Mouse (Mus musculus): ENCODE data around the gene Klhl22.
"Not testable (repeated sequence)": the region's sequence is repeated elsewhere in the genome, so short reads cannot be mapped to it uniquely, and the experiment has no call there.

Gene Klhl22

DNA sequence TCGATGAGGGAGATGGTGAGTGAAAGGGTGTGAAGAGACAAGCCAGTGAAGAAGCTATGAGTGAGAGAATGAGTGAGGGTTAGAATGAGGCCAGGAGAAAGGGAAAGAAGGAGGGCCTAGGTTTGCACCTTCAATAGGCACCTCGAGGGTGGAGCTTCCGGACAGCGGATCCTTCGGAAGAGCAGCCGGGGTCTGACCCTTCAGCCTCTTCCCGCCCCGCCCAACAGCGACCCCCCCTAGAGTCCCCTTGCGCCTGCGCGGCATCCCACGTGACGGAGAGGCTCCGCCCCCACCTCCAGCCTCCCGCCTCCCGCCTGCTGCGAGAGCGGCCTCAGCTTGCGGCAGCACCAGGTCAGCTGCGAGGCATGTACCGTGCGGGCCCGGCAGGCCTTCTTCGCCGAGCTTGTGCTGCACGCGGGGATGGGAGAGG, at the start of gene Klhl22:
Gene Klhl22 (plus strand): TSS at position 275 of the 430 bp plus-strand sequence.
- DNase-seq (ENCODE audit: low spot score in 2 of 2): peak; percentile 87 to 90

DNA sequence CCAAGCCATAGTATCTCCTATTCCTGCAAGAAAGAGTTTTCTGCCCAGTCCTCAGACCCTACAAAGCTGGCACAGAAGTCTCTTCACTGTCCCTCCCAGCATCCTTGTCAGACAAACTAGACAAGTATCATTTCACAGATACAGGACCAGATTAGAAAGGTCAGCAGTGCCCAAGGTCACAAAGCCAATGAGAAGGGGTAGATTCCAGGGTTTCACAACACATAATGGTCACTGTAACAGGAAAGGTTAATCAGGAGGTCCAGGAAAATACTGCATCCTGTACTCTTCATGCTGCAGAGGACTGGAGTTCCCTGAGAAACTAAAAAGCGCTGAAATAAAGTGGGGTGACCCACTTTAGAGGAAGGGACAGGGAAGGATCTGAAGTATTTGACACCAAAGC, 41.6 kb upstream of the Klhl22 start:
- DNase-seq (ENCODE audit: low spot score in 2 of 2): no peak

DNA sequence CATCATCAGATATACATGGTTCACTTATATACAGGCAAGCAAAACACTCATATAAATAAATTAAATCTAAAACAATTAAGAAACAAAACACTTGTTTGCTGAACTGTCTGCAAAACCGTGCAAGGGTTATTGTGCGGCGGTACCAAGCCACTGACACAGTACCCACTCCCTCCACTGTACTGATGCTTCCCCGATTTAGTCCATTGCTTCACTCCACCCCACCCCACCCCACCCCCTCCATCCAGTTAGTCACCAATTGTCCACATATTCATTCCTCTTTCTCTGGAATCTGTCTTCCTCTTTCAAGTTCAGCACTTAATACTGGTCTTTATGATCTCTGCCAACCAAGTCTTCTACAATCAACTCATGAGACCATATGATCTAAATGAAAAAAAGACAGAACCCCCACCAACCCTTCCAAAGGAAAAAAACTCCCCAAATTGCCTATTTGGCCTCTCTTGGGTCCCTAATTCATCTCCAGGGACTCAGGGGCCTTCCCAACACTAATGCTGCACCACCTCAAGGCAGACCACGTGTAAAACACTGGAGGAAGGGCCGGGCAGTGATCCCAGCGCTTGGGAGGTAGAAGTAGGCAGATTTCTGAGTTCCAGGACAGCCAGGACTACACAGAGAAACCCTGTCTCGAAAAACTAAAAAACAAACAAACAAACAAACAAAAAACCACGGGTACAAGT, 38.2 kb upstream of the Klhl22 start:
- no peak for DNase-seq (ENCODE audit: low spot score in 2 of 2)

- peak; percentile 18 to 41 for DNase-seq (ENCODE audit: low spot score in 2 of 2)
These were observed 37.5 kb upstream of the Klhl22 start for GRCm38 (mm10) chr16:17721822-17722460.

DNA sequence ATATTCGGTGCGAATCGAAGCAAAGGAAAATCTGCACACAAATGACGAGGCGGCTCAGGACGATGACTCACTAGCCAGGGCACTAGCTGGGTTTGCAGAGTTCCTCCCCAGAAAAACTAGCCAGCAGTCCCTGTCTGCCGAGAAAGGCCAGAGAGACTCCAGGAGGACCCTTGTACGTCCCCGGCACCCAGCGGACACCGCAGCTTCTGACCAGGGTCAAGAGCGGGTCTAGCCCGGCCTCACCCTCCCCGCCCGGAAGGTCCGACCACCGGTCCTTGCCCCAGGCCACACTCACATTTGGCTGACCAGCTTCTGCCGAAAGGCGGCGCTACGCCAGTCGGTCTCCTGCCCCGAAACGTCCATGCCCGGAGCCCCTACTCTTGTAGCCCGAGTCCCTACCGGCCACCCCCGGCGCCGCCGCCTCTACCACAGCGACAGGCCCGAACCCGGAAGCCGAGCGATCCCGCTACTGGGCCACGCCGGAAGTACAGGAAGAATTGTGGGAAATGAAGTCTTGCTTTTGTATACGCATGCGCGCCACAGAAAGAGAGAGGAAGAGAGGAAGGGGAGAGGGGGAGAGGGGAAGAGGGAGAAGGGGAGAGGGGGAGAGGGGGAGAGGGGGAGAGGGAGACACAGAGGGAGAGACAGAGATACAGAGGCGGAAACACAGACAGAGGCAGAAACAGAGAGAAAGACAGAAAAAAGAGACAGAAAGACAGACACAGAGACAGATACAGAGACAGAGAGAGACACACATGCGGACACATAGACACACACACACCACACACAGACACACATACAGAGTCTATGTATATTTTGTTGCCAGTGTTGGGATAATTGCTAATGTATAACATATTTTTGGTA, 36.7 kb upstream of the Klhl22 start:
- DNase-seq (ENCODE audit: low spot score in 2 of 2): peak; percentile 89 to 94

DNA sequence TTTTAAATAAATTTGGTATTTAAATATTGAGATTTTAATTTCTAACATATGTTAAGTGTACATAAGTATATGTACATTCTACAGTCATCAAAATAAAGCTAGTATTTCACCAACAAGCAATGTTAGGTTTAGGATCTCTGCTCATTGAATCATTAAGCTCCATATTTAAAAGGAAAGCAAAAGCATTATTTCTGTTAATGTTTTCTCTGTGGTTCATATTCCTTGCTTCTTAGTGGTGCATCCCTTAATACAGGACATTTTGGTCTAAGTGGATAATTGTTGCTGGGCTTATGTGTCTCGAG, 36.1 kb upstream of the Klhl22 start:
- DNase-seq (ENCODE audit: low spot score in 2 of 2): no peak

DNA sequence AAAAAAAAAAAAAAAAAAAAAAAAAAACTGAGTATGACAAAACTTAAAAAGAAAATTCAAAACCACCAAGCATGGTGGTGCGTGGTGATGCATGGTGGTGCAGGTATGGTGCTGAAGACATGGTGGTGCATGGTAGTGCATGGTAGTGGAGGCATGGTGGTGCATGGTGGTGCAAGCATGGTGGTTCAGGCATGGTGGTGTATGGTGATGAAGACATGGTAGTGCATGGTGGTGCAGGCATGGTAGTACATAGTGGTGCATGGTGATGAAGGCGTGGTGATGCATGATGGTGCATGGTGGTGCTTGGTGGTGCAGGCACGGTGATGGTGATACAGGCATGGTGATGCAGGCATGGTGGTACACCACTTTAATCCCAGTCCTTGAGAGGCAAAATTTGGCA, 35.0 kb upstream of the Klhl22 start:
- no peak for DNase-seq (ENCODE audit: low spot score in 2 of 2)

DNA sequence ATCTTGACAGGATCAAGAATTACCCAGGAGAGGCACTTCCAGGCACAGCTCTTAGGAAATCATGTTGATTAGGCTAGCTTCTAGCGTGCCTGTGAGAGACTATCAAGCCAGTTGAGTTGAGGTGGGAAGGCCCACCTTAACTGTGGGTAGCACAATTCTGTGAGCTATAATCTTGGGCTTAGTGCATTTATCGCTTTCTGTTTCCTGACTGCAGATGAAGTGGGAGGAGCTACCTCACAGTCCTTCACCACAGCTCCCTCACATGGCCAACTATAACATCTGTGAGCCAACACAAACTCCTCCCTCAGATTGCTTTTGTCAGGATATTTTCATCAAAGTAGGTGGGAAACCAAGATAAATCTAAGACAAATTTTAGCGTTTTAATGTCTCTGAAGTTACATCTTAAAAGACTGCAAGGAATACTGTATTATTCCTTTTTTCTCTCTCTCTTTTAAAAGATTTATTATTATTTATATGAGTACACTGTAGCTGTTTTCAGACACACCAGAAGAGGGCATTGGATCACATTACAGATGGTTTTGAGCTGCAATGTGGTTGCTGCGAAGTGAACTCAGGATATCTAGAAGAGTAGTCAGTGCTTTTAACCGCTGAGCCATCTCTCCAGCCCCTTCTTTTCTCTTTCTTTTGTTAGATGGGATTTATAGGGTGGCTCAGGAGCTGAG, 32.1 kb upstream of the Klhl22 start:
- DNase-seq (ENCODE audit: low spot score in 2 of 2): peak; percentile 16 to 19

DNA sequence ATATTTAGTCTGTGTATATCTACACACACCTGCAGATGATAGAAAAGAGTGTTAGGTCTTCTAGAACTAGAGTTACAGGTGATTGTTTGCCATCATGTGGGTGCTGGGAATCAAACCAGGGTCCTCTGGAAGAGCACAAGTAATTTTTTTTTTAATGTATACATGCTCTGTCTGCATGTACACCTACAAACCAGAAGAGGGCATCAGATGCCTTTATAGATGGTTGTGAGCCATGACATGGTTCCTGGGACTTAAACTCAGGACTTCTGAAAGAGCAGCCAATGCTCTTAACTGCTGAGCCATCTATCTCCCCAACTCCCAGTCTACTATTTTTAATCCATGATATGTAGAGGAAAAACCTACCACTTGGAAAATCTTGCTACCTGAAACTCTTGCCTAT, 29.4 kb upstream of the Klhl22 start:
- DNase-seq (ENCODE audit: low spot score in 2 of 2): no peak

- no peak for DNase-seq (ENCODE audit: low spot score in 2 of 2)
These were observed 27.4 kb upstream of the Klhl22 start for GRCm38 (mm10) chr16:17732021-17732420.

- no peak for DNase-seq (ENCODE audit: low spot score in 2 of 2)
These were observed 27.0 kb upstream of the Klhl22 start for GRCm38 (mm10) chr16:17732431-17732830.

DNA sequence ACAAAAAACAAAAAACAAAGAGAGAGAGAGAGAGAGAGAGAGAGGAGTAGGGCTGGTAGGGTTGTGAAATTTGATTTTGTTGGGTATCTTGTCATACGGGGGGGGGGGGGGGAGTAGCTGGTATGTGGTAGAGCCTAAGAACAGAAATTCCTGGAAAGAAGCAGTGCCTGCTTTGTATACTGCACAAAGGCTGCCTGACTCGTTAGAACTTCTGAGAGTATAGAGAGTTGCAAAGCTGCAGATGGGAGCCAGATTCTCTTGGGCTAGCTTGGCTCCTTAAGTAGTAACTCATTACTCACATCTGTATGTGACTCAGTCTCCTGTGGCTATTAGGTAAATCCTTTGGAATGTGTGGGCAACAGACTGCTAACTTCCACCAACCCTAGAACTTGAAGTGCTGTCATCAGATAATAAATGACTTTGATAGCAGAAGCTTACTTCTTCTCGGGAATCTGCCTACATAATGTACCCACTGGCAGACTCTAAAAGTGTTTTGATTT, 26.5 kb upstream of the Klhl22 start, which contains the start of gene Med15:
Gene Med15 (minus strand): TSS at position 51 of the 500 bp plus-strand sequence.
- no peak for DNase-seq (ENCODE audit: low spot score in 2 of 2)

GRCm38 (mm10) chr16:17733646-17734045, 25.8 kb upstream of the Klhl22 start:
- no peak for DNase-seq (ENCODE audit: low spot score in 2 of 2)

DNA sequence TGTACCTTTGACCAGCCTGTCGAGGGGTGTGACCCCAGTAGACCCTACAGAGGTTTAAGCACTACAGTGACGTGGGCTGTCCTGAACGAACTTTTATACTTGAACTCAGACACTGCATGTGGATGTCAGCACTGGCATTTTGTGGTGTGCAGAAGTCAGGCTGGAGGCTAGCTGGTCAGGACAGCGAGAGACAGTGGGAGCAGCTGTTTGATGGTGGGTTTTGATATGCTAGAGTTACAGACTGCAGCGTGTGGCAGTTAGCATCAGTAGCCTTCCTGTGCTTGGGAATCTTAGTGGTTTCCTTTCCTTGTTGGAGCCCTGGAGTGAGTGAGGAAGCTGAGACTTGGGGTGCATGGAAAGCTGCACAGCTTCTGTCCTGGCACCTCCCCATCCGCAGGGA, 24.5 kb upstream of the Klhl22 start:
- DNase-seq (ENCODE audit: low spot score in 2 of 2): not testable (repeated sequence)

GRCm38 (mm10) chr16:17736156-17736555, 23.3 kb upstream of the Klhl22 start:
- no peak for DNase-seq (ENCODE audit: low spot score in 2 of 2)

DNA sequence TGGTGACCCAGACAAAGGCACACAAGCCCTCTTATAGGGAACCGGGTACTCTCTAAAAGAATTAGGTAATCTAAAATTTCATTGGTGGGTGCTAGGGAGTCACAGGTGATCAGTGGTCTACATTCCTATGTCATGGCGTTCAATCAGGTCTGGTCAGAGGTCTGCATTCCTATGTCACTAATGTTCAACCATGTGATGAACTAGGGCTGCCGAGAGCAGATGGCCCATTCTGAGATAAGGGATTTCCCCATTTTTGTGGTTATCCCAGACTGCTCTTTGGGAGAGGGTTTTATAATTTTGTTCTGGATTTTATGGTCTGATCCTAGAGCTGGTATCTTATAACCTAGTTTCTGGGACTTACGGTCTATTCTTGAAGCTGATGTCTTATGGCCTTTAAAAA, 19.3 kb upstream of the Klhl22 start:
- DNase-seq (ENCODE audit: low spot score in 2 of 2): no peak

- no peak for DNase-seq (ENCODE audit: low spot score in 2 of 2)
These were observed 16.6 kb upstream of the Klhl22 start for GRCm38 (mm10) chr16:17742810-17743209.

DNA sequence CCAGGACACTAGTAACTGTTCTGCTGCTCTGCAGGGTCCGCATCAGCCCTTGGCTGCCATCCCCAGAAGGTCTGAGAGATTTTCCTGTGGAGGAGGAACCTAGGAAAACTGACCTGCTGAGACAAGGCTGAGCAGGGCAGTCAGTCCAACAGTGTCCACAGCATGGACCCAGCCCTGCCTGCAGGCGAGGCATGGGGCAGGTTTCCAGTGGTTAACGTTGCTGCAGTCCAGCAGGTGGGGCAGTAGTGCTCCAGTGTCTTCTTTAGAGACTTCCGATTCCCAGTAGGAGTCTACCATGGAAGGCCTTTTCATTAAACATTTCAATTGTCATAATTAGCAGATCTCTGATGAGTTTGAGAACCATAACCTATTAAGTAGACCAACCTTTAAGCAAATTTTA, 16.1 kb upstream of the Klhl22 start:
- DNase-seq (ENCODE audit: low spot score in 2 of 2): no peak

DNA sequence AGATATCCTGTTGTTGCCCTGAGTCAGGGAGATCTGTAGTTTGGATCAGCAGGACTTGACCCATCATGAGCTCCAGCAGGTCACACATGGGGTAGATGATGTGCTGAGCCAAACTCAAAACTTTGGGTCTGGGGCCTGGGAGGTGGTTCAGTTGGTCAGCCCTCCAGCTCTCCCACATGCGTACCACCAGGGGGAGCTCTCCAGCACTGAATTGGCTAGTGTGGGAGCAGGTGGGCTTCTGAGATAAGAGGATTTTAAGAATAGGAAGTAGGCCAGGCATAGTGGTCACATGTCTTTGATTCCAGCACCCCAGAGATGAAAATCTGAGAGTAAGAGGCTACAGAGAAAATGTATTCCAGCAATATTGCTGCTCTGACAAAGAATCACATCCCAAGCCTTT, 14.9 kb upstream of the Klhl22 start:
- no peak for DNase-seq (ENCODE audit: low spot score in 2 of 2)

DNA sequence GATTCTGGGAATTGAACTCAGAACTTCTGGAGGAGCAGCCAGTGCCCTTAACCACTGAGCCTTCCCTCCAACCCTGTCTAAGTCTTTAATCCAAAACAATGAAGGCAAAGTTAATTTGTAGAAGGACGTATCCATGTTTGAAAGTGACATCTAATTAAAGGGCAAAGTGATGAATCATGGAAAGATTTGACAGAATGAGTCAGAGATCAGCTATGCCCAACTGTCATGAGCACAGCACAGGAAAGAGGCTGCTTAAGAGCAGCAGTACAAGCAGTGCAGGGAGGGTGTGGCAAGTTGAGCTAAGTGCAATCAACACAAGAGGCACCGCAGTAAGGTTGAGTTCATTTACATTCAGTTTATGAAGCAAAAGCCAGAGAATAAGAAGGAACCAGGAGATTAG, 14.4 kb upstream of the Klhl22 start:
- no peak for DNase-seq (ENCODE audit: low spot score in 2 of 2)

- no peak for DNase-seq (ENCODE audit: low spot score in 2 of 2)
These were observed 6.4 kb upstream of the Klhl22 start for GRCm38 (mm10) chr16:17753001-17753400.

DNA sequence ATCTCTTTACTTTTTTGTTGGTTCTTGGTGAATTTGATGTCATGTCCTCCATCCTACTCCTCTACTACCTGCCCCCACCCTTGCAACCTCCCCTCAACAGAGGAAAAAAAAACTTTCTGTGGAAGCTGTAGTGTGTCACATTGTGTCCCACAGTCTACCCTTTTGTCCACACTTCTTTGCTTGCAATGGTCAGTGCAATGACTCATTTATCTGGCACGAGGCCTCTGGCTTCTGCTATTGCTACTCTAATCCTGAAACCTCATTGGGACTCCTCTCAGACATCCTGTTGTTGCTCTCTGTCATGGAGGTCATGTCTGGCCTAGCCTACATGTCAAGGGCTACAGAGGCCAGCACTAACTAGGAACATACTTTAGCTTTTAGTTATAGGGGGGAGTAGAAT, 5.7 kb upstream of the Klhl22 start:
- DNase-seq (ENCODE audit: low spot score in 2 of 2): no peak

All from right cerebral cortex, adult 2 months (tissue).